In the genomic region with DNA sequence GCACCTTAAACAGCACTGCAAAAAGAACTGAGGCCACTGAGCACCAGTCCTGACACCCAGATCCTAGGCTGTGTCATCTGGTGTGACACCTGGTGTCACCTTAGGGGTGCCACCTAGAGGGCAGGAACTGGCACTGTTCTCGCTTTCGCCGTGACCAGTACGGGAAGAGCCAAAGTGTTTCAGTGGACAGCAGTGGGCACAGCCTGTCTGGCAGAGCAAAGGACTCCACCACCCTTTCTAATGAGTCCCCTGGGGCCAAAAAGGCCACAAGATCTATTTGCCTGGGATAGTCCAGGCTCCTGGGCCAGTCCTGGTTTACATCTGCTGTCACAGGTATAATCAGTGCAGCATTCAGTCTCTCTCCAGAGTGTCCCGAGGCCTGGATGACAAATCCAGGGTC, we compare ENCODE assay signal across 11 mouse cellular contexts.
DNase-seq lines count a peak whose midpoint lies in the region; ATAC-seq lines count a peak whose summit lies in the region.
"Had no signal": no experiment of that assay in that cellular context is flagged by ENCODE, and none has a peak within 500 bp of the region (broad histone marks: within the 10 kb centered on the region; RNA-seq: fewer than 3 reads in every experiment).

No protein-coding gene starts in this region.

- H3K27ac ChIP-seq in limb, embryonic 12.5 days = peak overlapping the region; percentile 78
- H3K27ac ChIP-seq: embryonic facial prominence, embryonic 15.5 days; heart, embryonic 10.5 days; liver, embryonic 13.5 days had no signal

- H3K4me2 ChIP-seq in limb, embryonic 12.5 days = peak overlapping the region; percentile 11; the same call in 1 of the 2 replicates
- H3K4me2 ChIP-seq: liver, embryonic 13.5 days had no signal

- peaks cover 44% of the 10 kb centered on the region for H3K27me3 ChIP-seq in limb, embryonic 12.5 days
- H3K27me3 ChIP-seq: embryonic facial prominence, embryonic 15.5 days; liver, embryonic 13.5 days had no signal

- H3K9me3 ChIP-seq in limb, embryonic 12.5 days = peaks cover 9% of the 10 kb centered on the region; the same call in 1 of the 2 replicates
- H3K9me3 ChIP-seq: embryonic facial prominence, embryonic 15.5 days; heart, embryonic 10.5 days; liver, embryonic 13.5 days had no signal

- no peak overlapping the region for H3K4me3 ChIP-seq in limb, embryonic 12.5 days (replicated peaks)
- H3K4me3 ChIP-seq: embryonic facial prominence, embryonic 15.5 days; heart, embryonic 10.5 days; liver, embryonic 13.5 days had no signal

- H3K36me3 ChIP-seq in limb, embryonic 12.5 days = no peaks in the 10 kb centered on the region
- H3K36me3 ChIP-seq: embryonic facial prominence, embryonic 15.5 days; heart, embryonic 10.5 days had no signal

- intact Hi-C loops in left cerebral cortex, postnatal 4 days (cut with DNase I) = loop anchor here (5.0 to 10.0 kb wide), 3 partner anchors 104 to 497 kb away; a partner anchor contains a TSS

- WGBS in limb, embryonic 12.5 days = 44% methylated on average over 5 of the region's 5 CpGs

- no peak overlapping the region for H3K9ac ChIP-seq in limb, embryonic 12.5 days (replicated peaks)
- H3K9ac ChIP-seq: embryonic facial prominence, embryonic 15.5 days; liver, embryonic 13.5 days had no signal

- peaks cover 17% of the 10 kb centered on the region for H3K4me1 ChIP-seq in limb, embryonic 12.5 days (replicated peaks)

- ATAC-seq in limb, embryonic 12.5 days (ENCODE audit: insufficient number of reproducible peaks, insufficient read depth, low FRiP score, low TSS enrichment, low read depth) = peak; percentile 27; the same call in 1 of the 2 replicates

- DNase-seq in left cerebral cortex, postnatal 4 days = peak; percentile 38
- no peak for DNase-seq in left cerebral cortex, adult 8-10 months (ENCODE audit: low spot score in 2 of 2)
- DNase-seq in cerebellum, adult 11 months = peak; percentile 75
- DNase-seq in cerebellum, postnatal 36 days = peak; percentile 69 to 73
- DNase-seq in frontal cortex, postnatal 10 days (ENCODE audit: low spot score in 2 of 2) = no peak
- DNase-seq in gastrocnemius, postnatal 10 days = no peak
- DNase-seq in layer of hippocampus, postnatal 14 days (ENCODE audit: low spot score in 2 of 2) = no peak

Comparison
In these comparisons a context has a peak if more than half of its experiments do, and no peak if none do; other contexts are left out.
1. DNase-seq: peak in left cerebral cortex, postnatal 4 days (single experiment), cerebellum, adult 11 months (single experiment) and cerebellum, postnatal 36 days (2 of 2); none in left cerebral cortex, adult 8-10 months (0 of 2), frontal cortex, postnatal 10 days (0 of 2), gastrocnemius, postnatal 10 days (single experiment) and layer of hippocampus, postnatal 14 days (0 of 2).